Mouse (Mus musculus) heart, postnatal 4 days (tissue): ENCODE measurements around the gene Otub1. TPM values are rescaled to one million over a fixed set of nuclear protein-coding genes. Genes with fewer than 3 reads are reported as not detected.

ENCODE experiments used
- DNase-seq: peaks from one replicate; pipeline ENCODE4 v3.0.0; 2021
- total RNA-seq, 2 experiments: library from RNA; stranded (reverse); gene quantifications; 2 replicates each; pipeline ENCODE4 v1.2.3; 2021

Otub1 gene
- total RNA-seq, 2 experiments from 2014 or later: 111 to 112 TPM

GRCm38 (mm10) chr19:7209907-7210646, 4.0 kb upstream of the Otub1 start:
- DNase-seq: no peak

GRCm38 (mm10) chr19:7205326-7205725, 790 bp downstream of the Otub1 start:
- no peak for DNase-seq

DNA sequence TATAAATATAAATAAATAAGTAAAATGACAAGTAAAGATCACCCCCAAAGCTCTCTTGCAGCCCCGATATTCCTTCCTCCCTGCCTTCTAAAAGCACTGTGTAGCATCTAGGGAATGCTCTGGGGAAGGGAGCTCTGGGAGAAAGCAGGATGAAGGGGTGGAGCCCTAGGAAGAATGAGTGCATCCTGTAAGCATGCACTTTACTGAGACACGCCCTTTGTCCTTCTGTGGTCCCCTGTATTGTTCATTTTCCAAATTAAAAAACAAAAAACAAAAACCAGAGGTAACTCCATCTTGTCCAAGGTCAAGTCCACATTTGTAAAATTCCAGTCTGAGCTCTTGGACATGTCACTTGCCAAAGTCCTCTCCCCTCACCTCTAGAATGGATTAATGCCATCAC, 1.2 kb downstream of the Otub1 start:
- no peak for DNase-seq

DNA sequence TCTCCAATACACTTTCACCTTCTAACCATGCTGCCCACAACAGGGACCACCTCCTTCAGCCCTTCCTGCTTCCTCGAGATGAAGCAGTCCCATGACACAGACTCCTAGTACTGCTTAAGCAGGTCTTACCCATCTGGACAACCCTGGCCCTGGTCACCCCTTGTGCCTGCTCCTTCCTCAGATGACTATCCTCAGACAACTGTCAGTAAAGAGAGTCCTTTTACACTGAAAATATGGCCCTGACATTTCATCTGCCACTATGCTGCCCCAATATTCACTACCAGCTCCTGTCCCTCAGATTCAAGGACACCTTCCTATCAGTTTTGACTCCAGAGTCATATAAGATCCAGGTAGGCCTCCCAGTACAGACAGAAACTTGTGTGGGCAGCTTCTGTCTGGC, 5.7 kb downstream of the Otub1 start:
- DNase-seq: no peak

DNA sequence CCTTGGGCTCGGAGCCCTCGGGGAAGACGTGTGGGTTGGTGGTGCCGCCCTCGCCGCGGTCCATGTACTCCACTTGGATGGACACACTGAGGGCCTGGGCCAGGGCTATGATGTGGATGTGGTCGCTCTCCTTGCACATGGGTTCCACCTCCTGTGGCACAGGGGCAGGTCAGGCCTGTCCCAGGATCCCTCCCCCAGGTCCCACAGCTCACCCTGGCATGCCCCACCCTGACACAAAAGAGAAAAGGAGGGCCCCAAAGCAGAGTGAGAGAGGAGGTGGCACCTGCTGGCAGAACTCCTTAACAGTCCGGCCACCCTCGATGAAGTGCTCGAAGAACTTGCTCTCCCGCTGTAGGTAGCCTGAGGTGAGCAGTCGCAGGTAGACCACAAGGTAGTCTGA, 7.0 kb downstream of the Otub1 start:
- DNase-seq: no peak

- DNase-seq: no peak
Measured at GRCm38 (mm10) chr19:7197445-7197844, 8.7 kb downstream of the Otub1 start.

DNA sequence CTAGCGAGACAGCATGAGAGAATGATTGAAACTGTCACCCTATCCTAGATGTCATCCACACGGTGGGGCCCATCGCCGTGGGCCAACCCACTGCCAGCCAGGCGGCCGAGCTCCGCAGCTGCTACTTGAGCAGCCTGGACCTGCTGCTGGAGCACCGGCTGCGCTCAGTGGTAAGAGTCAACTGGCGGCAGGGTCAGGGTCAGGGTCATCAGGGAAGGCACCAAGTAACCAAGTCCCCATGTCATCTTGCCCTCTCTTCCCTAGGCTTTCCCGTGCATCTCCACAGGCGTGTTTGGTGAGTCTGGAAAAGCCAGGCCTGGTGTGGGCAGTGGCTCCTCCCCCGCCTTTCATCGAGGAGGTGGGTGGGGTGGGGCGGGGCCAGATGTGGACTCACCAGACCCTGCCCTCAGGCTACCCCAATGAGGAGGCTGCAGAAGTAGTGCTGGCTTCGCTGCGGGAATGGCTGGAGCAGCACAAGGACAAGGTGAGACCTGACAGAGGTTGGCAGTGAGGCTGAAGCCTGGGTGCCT, 9.3 kb downstream of the Otub1 start:
- DNase-seq: peak; percentile 35

GRCm38 (mm10) chr19:7195900-7196728, 10.0 kb downstream of the Otub1 start:
- DNase-seq: peak; percentile 78

- DNase-seq: no peak
Measured at GRCm38 (mm10) chr19:7192561-7192967, 13.6 kb downstream of the Otub1 start.

- DNase-seq: no peak
Measured at GRCm38 (mm10) chr19:7191639-7192038, 14.5 kb downstream of the Otub1 start.

GRCm38 (mm10) chr19:7190986-7191385, 15.1 kb downstream of the Otub1 start:
- no peak for DNase-seq

GRCm38 (mm10) chr19:7189026-7189425, 17.1 kb downstream of the Otub1 start:
- DNase-seq: no peak

GRCm38 (mm10) chr19:7187157-7187556, 19.0 kb downstream of the Otub1 start:
- no peak for DNase-seq

DNA sequence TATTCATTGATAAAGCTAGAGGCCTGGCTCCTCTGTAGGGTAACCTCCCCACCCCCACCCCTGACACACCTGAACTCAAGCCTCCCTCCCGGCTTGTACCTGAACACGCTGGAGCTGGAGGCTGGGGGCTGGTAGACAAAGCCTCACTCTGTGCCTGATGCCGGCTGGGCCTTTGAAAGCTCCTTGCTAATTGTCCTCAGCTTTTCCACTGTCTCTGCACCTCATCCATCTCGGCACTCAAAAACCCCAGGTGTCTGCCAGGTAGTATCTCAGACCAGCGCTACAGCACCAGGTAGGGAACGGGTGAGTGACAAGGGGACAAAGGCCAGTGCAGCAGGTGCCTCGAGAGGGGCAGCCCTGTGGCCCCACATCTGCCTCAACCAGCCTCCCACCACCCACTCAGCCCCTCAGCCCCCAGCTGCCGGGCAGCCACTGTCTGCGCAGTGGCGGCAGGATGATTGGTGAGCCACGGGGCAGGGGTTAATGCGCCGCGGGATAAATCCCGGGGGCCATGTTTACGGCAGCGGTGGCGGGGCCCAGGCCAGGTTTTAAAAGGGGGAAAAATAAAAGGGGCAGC, 20.3 kb downstream of the Otub1 start:
- DNase-seq: no peak

GRCm38 (mm10) chr19:7185059-7185458, 21.1 kb downstream of the Otub1 start:
- DNase-seq: no peak

DNA sequence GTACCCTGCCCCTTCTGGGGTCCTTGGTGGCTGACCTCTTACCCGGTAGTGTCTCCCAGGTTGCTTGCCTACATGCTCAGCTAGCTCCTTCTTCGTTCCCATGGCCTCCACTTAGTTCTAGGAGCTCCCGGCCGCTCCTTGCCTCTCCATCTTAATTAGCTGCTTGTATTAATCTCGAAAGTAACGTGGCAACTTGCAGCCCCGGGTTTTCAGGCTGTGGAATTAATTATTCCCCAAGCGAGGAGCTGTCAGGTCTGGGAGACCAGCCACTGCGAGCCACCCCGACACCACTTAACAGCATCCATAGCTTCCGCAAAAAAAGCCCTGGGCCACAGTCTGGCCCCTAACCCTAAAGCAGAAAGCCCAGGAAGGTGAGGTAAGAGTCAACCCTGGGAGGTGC, 22.7 kb downstream of the Otub1 start:
- no peak for DNase-seq

- peak; percentile 85 for DNase-seq
Measured at GRCm38 (mm10) chr19:7182273-7182949, 23.7 kb downstream of the Otub1 start.

DNA sequence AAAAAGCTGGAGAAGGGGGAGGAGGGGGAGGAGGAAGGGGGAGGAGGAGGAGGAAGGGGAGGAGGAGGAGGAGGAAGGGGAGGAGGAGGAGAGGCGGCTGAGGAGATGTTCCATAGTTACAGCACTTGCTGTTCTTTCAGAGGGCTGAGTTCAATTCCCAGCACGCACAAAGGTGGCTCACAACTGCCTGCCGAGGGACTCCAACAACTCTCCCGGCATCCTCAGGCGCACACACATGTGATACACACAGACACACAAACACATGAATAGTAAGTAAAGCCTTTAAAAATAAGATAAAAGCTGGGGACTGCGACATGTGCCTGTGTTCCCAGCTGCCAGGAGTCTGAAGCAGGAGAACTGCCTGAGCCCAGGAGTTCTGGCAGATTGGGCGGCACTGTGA, 24.6 kb downstream of the Otub1 start:
- DNase-seq: no peak

GRCm38 (mm10) chr19:7180756-7181405, 25.2 kb downstream of the Otub1 start:
- no peak for DNase-seq

DNA sequence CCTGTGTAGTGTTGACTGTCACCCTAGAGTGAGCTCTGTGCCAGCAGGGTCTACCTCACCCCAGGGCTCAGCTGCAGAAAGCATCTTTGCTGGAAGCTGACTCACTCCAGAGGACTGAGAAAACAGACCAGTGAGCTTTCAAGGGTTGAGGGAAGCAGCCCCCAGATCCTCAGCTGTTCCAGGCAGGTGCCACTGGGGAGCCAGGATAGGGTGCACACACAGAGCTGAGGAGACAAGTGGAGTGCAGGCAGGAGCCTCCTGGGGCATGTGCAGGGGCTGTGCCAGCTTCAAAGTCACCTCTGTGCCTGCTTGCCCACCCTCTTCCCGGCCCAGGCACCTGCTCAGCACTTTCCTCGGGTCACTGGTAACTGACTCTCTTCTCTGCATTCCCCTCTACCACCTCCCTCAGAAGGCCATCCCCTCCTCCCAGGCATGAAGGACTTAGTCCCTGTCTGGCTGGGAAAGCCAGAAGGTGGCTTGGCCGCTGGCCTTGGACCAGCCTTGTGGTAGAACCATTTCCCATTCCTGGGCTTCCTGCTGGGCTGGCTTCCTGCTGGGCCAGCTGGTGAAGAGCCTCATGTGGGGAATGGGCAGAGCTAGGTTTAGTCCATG, 27.2 kb downstream of the Otub1 start:
- DNase-seq: no peak

- no peak for DNase-seq
Measured at GRCm38 (mm10) chr19:7177804-7178511, 28.2 kb downstream of the Otub1 start.
